Mouse (Mus musculus): Measurements from ENCODE around the gene Apoe.

GRCm38 (mm10) chr7:19681202-19681694, 17.7 kb downstream of the Apoe start, which contains the start of the genes Gm44805 and Apoc4:
- TF ChIP-seq POLR2A (IDR thresholded peaks at IDR 0.05; ENCODE audit: low read depth, low read length) (no peak), KAT2A (IDR thresholded peaks at IDR 0.05; ENCODE audit: insufficient replicate concordance, low read length) (no peak)
